Mouse (Mus musculus): ENCODE measurements around the gene Rps26. TPM values are rescaled to one million over a fixed set of nuclear protein-coding genes. Genes with fewer than 3 reads are reported as not detected.
A peak's percentile ranks its signal among the peaks of the same experiment; 100 is the strongest.

The Rps26 gene
- polyA plus RNA-seq (2012; ENCODE audit: insufficient read depth, insufficient read length, missing spikeins): 886 and 996 TPM in 2 replicates

DNA sequence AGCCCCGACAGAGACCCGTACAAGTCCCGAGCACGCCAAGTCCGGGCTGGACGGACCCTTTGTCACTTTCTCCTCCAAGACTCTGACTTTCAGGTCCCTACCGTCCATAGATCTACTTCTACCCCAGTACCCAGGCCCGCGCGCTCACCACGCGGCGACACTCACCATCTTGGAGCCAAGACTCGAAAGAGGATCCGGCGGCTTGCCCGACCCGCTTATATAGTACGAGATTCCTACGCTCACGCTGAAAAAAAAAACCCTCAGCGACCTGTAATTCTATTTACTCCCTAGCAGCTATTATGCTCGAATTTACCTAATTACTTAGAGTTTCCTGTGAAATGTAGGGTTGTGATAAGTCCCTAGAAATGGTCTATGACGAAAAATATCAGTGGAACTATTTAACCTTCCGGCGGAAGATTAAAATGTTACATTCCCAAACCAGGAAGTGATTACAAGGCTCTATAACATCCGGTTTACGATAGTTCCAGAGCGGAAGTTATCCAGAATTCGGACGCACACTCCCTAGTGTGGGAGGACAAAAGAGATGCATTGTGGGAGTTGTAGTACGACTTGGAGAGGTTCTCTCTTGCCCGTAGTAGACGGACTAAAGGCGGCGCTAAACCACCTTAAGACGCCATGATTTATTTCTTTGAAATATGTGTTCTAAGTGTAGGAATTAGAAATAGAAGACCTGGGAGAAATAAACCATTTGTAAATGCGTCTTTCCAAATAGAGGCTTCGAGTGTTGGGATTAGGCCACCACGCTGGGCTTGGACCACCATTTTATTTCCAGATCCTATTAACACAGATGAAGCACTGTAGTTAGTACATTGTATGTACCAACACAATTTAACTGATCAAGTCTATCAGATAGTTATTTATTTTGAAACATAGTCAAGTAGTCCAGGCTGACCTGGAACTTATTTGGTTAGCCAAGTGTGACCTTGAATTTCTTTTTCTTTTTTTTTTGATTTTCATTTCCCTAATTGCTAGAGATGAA, at the start of gene Rps26:
Gene Rps26, minus strand, starts transcription at position 437 of the 1,000 bp plus-strand sequence.
- H3K4me1 ChIP-seq (ENCODE audit: control insufficient read depth, insufficient read depth, low read length): peaks cover 10% of the 10 kb centered on the region
- TF ChIP-seq CTCF (IDR thresholded peaks at IDR 0.05; ENCODE audit: low read depth, low read length) (no peak), POLR2A (IDR thresholded peaks at IDR 0.05; ENCODE audit: borderline replicate concordance, low read depth, low read length) (peak; percentile 82; the same call in 1 of the 2 replicates)
- H3K4me3 ChIP-seq (ENCODE audit: insufficient read depth, low read length): peak within 1 kb of the TSS; percentile 78
- peak within 1 kb of the TSS; percentile 76 for H3K27ac ChIP-seq (ENCODE audit: insufficient read depth, low read depth, low read length)

DNA sequence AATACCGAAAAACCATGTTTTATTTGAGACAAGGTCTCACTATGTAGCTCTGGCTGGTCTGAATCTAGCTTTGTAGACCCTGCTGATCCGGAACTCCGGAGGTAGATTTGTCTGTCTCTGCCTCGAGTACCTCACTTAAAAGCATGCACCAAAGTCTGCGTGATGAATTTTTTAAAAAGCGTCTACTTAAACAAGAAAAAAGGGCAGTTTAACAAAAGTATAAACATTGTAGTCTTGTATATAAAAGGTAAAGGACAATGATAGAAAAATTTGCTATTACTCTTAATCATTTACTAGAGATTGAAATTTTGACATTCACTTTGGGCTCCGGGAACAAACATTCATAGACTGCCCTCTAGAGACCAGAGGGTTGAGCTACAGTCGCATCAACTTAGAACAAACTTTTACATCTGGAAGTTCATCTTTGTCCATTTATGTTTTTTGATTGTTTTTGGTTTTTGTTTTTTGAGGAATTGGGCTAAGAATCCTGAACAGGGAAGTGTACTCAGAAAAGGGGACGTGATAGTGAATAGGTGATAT, 48.0 kb upstream of the Rps26 start:
- H3K4me3 ChIP-seq (ENCODE audit: insufficient read depth, low read length): peak overlapping the region; percentile 82
- TF ChIP-seq POLR2A (IDR thresholded peaks at IDR 0.05; ENCODE audit: borderline replicate concordance, low read depth, low read length) (no peak), CTCF (IDR thresholded peaks at IDR 0.05; ENCODE audit: low read depth, low read length) (no peak)
- H3K27ac ChIP-seq (ENCODE audit: insufficient read depth, low read depth, low read length): no peak overlapping the region
- H3K4me1 ChIP-seq (ENCODE audit: control insufficient read depth, insufficient read depth, low read length): peaks cover 4% of the 10 kb centered on the region

DNA sequence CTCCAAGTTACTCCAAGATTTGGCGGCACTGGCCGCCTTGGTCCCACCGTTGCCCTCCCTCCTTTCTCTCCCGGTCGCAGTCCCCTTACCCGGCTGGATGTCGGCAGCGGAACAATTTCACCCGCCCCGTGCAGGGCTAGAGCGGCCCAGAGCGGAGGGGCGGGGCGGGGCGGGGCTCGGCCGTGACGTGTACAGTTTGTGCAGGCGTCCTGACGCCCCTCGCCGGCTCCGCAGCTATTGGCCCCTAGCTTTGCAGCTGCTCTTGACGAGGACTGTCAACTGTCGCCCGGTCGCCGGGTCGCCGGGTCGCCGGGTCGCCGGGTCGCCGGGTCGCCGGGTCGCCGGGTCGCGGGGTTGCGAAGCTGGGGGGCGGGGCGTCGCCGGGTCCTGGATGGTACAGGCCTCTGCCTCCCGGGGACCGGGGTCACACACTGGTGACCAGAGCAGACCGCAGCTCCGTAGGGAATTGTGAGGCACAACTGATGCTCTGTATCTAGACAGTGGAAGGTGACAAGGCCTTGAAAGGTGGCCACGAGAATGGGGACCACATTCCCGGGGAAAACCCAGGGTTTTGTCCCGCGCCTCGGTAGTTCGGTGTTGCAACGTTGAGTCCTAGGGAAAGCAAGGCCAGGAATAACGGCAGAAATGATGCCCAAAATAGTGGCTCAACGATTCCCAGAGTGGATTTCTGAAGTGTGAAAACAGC, 47.4 kb upstream of the Rps26 start, which contains the start of gene Suox:
Gene Suox, minus strand, starts transcription at position 311 of the 706 bp plus-strand sequence.
- Histone ChIP-seq H3K27ac (ENCODE audit: insufficient read depth, low read depth, low read length) (no peak within 1 kb of the TSS), H3K4me1 (ENCODE audit: control insufficient read depth, insufficient read depth, low read length) (peaks cover 4% of the 10 kb centered on the region), H3K4me3 (ENCODE audit: insufficient read depth, low read length) (peak within 1 kb of the TSS; percentile 82)
- TF ChIP-seq CTCF (IDR thresholded peaks at IDR 0.05; ENCODE audit: low read depth, low read length) (no peak), POLR2A (IDR thresholded peaks at IDR 0.05; ENCODE audit: borderline replicate concordance, low read depth, low read length) (no peak)

DNA sequence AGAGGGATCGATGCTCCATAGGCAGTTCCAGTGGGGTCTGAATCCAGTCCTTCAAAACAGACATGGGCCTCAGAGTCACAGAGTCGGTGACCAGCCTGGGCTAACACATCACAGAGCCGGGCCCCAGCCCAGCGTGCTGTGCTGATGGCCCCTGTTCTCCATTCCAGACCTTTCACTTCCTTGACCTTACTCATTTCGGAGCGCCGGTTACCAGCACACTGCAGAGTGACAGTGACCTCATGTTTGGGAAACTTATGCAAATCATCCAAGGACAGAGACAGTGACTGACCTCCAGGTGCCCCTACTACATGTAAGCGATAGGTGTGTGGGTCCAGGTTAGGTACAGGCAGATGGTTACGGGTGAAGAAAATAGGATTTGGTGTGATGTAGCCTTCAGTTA, 44.6 kb upstream of the Rps26 start:
- H3K4me3 ChIP-seq (ENCODE audit: insufficient read depth, low read length): no peak overlapping the region
- H3K4me1 ChIP-seq (ENCODE audit: control insufficient read depth, insufficient read depth, low read length): peaks cover 4% of the 10 kb centered on the region
- TF ChIP-seq CTCF (IDR thresholded peaks at IDR 0.05; ENCODE audit: low read depth, low read length) (no peak), POLR2A (IDR thresholded peaks at IDR 0.05; ENCODE audit: borderline replicate concordance, low read depth, low read length) (no peak)
- no peak overlapping the region for H3K27ac ChIP-seq (ENCODE audit: insufficient read depth, low read depth, low read length)

DNA sequence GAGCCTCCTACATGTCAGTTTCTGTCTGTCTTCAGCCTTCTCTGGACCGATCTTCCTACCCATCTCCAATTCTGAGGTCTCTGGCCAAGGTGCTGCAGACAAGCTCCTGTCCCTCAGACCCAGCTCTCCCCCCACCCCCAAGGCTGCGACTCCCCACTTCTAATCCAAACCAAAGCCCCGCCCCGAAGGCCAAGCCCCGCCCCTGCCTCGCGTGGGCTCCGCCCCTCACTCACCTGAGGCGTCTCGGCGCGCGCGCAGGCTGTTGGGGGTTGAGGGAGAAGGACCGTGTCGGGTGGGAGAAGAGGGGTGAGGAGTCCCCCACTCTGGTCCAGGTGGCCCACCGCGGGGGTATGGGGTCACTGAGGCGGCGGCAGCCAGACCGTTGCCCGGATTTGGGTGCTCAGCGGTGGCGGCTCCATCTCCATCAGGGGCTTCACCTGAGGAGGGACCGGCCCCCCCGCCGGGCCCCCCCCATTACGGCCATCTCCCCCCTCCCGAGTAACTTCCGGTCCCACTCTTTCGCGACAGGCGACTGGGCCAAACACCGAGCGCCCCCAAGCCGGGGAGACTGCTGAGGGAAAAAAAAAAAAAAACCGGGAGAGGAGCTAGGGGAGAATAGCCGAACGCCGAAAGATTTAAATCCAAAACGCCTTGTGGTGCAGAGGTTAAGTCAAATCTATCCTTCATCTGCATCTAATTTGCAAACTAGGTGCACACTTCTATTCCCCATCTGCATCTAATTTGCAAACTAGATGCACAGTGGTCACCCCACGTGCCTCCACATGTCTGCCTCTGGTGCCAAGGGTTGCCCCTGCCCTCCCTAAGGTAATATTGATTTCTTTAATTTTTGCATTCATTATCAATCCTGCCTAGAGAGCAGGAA, 42.5 kb upstream of the Rps26 start:
- Histone ChIP-seq H3K27ac (ENCODE audit: insufficient read depth, low read depth, low read length) (no peak overlapping the region), H3K4me1 (ENCODE audit: control insufficient read depth, insufficient read depth, low read length) (peaks cover 4% of the 10 kb centered on the region), H3K4me3 (ENCODE audit: insufficient read depth, low read length) (peak overlapping the region; percentile 53)
- TF ChIP-seq CTCF (IDR thresholded peaks at IDR 0.05; ENCODE audit: low read depth, low read length) (no peak), POLR2A (IDR thresholded peaks at IDR 0.05; ENCODE audit: borderline replicate concordance, low read depth, low read length) (no peak)

DNA sequence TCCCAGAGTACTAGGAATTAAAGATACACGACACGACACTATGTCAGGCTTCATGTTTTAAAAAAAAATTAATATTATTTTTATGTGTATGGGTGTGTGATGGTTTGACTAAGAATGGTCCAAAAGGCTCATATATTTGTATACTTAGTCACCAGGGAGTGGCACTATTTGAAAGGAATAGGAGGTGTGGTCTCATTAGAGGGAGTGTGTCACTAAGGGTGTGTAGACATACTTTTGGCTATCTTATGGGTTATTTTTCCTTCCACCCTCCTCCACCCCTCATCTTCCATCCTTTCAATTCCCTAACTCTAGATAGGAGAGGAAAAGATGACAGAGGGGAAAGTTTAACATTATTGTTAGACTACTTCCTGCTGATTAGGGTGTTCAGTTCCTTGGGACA, 39.3 kb upstream of the Rps26 start:
- no peak overlapping the region for H3K27ac ChIP-seq (ENCODE audit: insufficient read depth, low read depth, low read length)
- TF ChIP-seq POLR2A (IDR thresholded peaks at IDR 0.05; ENCODE audit: borderline replicate concordance, low read depth, low read length) (no peak), CTCF (IDR thresholded peaks at IDR 0.05; ENCODE audit: low read depth, low read length) (no peak)

DNA sequence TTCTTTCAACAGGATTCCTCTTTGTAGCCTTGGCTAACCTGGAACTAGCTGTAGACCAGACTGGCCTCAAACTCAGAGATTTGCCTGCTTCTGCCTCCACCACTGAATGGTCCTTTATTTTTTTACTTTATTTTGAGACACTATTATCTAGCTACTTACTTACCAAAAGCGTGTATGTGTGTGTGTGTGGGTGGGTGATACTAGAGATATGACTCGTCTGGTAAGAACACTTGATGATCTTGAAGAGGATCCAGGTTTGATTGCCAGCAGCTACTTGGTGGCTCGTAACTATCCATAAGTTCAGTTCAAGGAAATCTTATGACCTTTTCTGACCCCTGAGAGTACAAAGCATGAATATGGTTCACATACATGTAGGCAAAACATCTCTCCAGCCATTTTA, 38.8 kb upstream of the Rps26 start:
- TF ChIP-seq CTCF (IDR thresholded peaks at IDR 0.05; ENCODE audit: low read depth, low read length): no peak
- TF ChIP-seq POLR2A (IDR thresholded peaks at IDR 0.05; ENCODE audit: borderline replicate concordance, low read depth, low read length): no peak
- Histone ChIP-seq H3K27ac (ENCODE audit: insufficient read depth, low read depth, low read length) (no peak overlapping the region), H3K4me1 (ENCODE audit: control insufficient read depth, insufficient read depth, low read length) (no peaks in the 10 kb centered on the region), H3K4me3 (ENCODE audit: insufficient read depth, low read length) (no peak overlapping the region)

More for the DNA sequence above, 39.3 kb upstream of the Rps26 start:
- Histone ChIP-seq H3K4me3 (ENCODE audit: insufficient read depth, low read length) (no peak overlapping the region), H3K4me1 (ENCODE audit: control insufficient read depth, insufficient read depth, low read length) (no peaks in the 10 kb centered on the region)

DNA sequence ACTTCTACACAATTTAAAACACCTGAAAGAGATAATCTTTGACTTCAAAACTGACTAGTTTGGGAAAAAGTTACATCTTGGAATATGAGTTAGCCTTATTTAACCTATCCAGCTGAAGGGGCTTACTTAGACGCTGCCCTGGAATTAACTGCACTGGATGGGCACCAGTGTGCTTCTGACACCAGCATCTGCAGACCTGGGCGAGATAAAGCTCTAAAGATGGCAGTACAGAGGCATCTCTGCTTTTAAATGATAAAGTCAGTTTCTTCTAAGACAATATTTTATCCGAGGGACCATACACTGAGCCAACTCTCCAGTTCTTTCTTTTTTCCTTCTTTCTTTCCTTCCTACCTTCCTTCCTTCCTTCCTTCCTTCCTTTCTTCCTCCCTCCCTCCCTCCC, 38.3 kb upstream of the Rps26 start:
- Histone ChIP-seq H3K4me3 (ENCODE audit: insufficient read depth, low read length) (no peak overlapping the region), H3K27ac (ENCODE audit: insufficient read depth, low read depth, low read length) (no peak overlapping the region), H3K4me1 (ENCODE audit: control insufficient read depth, insufficient read depth, low read length) (no peaks in the 10 kb centered on the region)
- TF ChIP-seq POLR2A (IDR thresholded peaks at IDR 0.05; ENCODE audit: borderline replicate concordance, low read depth, low read length) (no peak), CTCF (IDR thresholded peaks at IDR 0.05; ENCODE audit: low read depth, low read length) (no peak)

All from bone marrow macrophage, adult 2 months (primary cell).